Mouse (Mus musculus): ENCODE data around the gene Gna13.

The Gna13 gene

DNA sequence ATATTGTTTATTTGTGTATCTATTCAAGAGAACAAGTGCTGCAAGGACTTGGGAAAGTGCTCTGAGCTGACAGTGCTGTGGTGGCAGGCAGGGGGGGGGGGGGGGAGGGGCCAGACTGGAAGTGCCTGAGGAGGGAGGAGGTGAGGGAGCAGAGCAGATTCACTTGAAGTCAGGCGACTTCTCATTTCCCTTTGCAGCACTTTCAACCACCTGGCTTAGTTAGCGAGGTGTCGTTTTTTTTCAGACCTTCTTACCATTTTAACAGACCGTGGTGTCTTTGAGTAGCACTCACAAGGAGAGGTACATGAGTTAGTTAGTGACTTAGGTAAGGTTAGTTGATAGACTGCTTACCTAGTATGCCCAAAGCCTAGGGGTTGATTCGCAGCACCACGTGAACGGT, 12.8 kb downstream of the Gna13 start:
- DNase-seq (ENCODE audit: low spot score) = no peak

DNA sequence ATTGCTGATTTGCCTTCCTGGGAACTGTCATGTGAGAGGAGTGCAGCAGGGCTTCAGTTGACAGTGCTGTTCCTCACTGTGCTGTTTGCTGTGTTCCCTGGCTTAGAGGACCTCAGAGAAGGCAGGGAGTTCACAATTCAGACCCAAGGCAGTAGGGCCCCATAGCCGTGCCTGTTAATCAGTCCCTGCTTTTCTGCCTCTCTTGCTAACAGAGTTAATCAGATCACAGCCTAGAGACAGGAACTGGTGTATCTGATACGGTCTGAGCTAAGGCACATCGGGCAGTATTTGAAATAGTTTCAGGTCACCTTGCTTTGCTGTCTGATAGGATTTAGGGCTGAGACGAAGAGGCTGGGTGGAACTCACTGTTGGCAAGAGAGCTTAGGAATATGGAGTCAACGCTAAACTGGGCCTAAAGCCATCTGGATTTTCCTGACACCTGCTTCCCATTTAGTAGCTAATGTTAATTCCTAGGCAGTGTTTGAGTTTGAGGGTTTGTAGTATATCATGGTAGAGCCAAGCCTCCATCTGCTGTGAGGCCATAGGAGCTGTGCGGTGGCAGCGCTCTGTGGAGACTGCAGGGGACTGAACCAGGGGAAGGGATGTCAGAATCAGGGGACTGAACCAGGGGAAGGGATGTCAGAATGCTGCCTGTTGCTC, 14.0 kb downstream of the Gna13 start:
- no peak for DNase-seq (ENCODE audit: low spot score)

DNA sequence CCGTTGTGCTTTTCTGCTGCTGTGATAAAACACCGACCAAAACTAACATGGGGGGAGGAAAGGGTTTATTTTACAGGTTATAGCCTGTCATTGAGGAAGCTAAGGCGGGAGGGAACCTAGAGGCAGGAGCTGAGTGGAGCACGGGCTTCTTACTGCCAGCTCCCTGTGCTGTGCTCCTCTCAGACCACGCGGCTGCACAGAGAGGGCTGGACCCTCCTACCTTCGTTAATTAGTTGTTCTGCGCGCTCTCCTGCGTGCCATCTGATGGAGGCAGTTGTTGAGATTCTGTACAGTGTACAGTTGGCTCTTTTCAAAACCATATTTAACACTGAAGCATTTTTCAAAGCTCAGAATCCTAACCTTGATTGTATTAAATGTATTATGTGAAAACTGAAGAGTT, 14.8 kb downstream of the Gna13 start:
- no peak for DNase-seq (ENCODE audit: low spot score)

DNA sequence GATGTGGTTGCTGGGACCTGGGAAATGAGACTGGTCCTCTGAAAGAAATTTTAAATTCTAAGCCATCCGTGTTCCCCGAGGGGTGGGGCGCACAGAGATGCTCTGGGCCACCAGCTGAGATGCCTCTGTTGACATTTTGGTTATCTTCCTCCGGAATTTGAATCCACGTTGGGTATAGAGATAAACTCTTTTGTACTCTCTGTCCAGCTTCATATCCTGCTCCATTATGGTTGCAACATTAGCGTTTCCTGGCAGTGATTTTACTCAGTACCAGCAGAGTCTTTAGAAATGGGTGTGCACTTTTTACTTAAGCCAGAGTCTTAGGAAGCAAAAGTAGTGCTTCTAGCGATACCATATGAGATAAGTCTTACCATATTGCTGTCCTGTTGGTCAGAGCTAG, 15.4 kb downstream of the Gna13 start:
- DNase-seq (ENCODE audit: low spot score) = no peak

DNA sequence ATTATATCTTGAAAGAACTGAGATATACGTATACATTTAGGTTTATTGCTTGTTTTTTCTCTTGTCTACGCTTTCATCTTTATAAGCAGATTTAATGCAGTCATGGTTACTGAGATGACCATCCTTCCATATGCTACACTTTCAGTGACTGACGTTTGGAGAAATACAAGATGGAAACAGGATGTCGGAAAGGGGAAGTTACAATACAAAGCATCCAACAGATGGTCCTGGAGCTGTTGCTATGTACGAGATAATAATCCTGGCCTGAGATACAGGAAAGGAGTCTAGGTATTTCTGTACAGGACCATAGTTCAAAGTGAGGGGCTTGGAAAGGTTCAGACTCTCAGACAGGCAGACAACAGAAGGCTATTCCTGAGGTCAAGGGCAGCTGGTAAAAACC, 18.0 kb downstream of the Gna13 start:
- no peak for DNase-seq (ENCODE audit: low spot score)

DNA sequence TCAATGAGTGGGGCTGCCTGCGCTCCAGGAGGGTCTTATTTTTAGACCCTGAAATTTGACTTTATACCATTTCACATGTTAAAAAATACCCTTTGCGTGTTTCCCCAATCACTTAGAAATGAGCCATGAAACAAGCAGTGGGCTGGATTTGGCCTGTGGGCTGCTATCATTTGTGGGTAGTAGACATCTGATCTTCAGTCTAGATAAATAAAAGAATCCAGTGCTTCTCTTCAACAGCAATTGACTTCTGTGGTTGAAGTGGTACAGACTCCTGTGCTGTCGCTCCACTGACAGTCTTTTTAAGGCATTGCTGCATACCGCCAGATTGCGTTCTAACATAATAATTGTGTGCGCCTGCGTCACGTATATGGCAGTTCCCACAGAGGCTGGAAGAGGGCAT, 22.7 kb downstream of the Gna13 start:
- no peak for DNase-seq (ENCODE audit: low spot score)

DNA sequence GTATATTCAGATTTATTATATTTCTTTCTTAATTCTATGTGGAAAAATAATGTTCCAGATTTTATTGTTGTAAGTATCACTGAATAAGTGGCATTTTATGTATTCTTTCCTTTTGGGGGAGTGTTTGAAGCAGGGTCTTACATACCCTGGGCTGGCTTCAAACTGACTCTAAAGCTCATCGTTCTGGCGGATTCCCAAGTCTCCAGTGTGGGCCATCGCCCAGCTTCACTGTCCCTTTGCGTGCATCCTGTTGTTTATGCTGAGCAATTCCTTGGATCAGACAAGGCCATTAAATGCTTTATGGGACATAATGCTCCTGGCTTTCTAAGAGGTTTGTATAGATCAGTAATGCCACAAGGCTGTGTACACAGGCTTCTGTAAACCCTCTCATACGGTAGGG, 26.4 kb downstream of the Gna13 start:
- no peak for DNase-seq (ENCODE audit: low spot score)

DNA sequence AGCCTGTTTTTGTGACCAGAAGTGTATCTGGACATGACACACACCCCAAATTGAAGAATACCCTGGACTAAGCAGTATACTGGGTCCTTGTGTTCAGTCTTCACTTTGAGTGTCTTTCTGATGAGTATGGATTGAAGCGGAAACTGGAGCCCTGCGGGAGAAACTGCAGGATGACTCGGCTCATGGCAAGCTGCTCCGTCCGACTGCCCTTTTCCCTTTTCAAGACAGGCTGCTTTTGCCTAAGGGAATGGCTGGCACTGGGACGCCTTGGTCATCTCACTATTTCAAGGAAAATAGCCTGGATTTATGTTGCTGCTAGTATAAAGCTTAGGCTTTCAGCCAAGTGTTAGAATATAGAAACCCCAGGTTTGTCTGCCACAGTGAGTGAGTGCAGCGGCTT, 28.6 kb downstream of the Gna13 start:
- no peak for DNase-seq (ENCODE audit: low spot score)

DNA sequence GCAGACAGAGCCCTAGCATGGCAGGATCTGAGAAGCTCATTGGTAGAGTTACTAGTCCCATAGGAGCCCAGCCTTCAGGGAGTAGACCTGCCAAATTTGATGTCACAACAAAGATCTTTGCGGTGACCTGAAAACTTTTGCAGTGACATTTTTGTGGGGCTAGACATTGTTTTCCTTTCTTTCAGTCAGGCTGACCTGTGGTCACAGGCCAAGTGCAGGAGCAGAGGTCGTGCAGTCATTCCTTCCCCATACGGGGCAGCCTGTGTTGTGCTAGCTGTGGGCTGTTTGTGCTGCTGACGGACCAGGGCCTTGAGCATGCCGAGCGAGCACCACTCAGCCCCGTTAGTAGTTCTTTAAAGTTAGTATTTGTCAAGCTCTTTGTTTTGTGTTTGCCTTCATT, 29.1 kb downstream of the Gna13 start:
- no peak for DNase-seq (ENCODE audit: low spot score)

DNA sequence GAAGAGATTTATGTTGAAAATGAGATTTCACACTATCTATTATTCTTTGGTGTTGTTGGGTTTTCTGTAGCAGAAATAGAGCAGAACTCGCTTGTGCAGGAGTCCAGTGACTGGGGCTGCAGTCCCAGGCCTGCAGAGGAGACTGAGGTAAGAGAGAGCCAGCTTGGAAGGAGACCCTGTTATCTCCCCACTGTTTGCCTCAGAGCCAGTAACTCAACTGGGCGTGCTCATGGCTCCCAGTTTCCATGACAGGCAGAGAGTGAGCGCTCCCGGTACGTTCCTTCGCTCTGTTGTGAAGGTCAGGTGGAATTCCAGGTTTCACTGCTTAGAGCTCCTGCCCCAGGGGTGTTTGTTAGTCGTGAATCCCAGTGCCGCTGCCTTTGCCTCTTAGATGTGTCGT, 30.0 kb downstream of the Gna13 start:
- DNase-seq (ENCODE audit: low spot score) = no peak

DNA sequence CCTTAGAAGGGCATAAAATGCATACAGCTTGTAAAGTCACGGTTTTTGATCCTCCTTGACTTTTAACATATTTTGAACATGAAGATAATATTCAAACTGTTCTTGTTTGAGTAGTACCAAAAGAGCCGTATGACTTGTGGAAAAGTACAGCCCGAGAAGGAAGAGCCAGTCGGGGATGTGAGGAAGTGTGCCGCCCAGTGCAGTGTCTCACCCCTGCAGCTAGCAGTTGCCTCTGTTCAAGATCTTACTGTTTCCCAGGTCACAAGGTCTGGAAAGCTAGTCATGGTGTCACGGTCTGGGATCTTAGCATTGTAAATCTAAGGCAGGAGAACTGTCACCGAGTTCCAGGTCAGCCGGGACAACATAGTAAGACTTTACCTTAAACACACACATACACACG, 32.1 kb downstream of the Gna13 start:
- no peak for DNase-seq (ENCODE audit: low spot score)

DNA sequence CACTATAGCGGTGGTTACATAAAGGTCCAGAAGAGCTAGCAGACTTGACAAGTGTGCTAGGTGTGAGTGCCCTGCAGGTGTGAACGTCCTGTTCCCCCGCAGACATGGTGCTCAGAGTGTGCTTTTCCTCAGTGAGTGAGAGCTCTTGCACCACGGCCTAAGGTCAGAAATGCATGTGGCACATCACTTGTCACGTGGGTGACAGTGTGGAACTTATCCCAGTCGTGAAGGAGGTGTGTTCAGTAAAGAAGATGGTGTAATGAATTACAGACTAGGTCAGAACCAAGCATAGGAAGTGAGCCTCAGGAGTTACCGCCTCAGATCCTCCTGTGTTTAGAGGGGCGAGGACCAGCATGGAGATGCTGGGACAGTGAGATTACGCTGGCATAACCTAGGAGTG, 32.7 kb downstream of the Gna13 start:
- DNase-seq (ENCODE audit: low spot score) = no peak

DNA sequence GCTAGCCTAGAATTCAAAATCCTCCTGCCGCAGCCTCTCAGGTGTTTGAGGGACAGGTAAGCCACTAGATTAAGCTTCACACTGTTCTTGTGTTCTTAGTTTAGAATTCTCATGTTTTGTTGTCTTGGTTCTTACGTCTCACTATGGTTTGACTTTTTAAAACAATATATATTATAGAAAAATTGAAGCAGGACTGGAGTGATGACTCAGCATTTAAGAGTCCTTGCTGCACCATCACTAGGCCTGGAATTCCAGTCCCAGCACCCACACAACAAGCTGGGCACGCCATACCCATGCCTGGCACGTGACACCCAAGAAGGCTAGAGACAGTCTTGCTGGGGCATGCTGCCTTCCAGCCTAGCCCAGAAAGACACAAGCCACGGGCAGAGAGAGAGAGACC, 43.8 kb downstream of the Gna13 start:
- DNase-seq (ENCODE audit: low spot score) = no peak

DNA sequence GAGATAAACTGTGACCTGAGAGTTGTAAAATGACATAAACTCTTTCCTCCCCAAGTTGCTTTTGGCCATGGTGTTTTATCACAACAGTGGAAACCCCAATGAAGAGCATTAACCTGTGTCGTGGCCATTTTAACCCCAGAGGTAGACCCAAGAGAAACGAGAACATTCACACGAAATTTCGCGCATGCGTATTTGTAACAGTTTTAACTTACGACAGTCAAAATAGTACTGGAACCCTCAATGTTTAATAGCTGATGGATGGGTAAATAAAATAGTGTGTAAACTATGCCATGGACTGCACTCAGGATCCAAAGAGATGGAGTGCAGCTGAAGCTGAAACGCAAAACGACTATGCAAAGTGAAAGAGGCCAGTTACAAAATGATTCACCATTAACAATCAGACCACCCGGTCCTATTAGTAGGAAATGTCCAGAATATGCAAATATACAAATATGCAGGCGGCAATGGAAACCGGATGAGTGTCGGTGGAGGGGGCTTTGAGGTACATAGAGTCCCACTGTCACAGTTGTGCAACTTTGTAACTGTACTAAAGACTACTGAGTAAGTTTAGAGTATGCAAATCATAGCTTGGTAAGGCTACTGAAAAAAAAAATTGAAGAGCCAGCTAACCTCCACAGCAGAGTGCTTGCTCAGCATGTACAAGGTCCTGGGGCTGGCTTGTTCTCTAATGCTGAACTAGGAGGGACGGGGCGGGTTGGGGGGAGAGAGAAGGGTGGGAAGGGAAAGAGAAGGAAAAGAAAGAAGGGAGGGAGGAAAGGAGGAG, 47.8 kb downstream of the Gna13 start:
- no peak for DNase-seq (ENCODE audit: low spot score)

DNA sequence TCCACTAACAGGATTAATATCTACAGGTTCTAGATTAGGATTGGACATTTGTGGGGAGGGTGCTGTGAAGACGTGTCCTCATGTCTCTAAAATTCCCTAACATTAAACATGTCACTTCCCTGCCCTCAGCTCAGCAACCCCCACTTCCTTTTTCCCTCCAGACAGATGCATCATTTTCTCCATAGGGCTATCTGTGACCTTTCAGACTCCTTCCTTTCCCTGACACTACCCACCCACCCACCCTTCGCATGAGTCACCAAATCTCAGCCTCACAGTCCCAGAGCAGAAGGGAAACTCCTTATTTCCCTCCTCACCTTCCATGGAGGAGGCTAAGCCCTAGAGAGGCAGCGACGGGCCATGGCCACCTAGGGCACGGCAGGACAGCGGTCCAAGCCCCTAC, 51.0 kb downstream of the Gna13 start, which contains the start of gene 9930022D16Rik:
Gene 9930022D16Rik, plus strand, starts transcription at position 301 of the 400 bp plus-strand sequence.
- no peak for DNase-seq (ENCODE audit: low spot score)

DNA sequence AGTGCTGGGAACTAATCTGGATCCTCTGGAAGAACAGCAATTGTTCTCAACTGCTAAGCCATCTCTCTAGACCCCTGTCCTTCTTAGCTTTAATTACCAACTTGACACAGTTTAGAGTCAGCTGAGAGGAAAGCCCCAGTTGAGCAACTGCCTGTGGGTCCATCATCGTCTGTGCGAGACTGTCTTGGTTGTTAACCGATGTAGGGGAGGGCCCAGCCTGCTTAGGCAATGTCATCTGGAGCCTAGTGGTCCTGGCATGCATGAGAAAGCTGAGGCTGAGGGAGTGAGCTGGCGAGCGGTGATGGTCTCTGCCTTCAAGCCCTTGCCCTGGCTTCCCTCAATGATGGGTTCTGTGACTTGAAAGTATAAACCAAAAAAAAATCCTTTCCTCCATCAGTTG, 52.2 kb downstream of the Gna13 start:
- no peak for DNase-seq (ENCODE audit: low spot score)

DNA sequence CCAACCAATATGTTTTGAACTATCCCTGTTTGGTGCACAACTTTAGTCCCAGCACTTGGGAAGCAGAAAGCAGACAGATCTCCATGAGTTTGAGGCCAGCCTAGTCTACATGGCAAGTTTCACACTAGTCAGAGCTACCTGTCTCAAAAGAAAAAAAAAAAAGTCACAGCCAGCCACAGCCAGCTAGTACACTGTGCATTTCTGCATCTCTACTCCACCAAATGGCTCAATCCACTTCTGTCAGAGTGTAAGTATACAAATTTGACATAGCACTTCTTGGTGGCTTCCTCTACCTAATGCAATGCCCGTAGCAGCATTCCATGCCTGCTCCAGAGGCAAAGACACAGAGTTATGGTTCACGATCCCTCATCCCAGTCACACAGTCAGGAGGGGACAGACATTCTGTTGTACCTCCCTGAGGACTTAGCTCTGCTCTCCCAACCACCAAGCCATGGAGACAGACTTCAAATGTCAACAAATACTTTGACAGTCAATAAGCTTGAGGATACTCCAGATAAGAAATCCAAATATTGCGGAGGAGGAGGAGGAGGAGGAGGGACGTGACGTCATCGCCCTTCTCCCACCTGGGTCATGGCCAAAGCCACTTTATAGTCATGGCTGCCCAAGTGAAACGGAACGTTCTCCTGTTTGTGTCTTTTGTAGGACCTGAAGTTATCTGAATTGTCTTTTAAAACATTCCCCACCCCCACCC, 54.2 kb downstream of the Gna13 start:
- DNase-seq (ENCODE audit: low spot score) = no peak

DNA sequence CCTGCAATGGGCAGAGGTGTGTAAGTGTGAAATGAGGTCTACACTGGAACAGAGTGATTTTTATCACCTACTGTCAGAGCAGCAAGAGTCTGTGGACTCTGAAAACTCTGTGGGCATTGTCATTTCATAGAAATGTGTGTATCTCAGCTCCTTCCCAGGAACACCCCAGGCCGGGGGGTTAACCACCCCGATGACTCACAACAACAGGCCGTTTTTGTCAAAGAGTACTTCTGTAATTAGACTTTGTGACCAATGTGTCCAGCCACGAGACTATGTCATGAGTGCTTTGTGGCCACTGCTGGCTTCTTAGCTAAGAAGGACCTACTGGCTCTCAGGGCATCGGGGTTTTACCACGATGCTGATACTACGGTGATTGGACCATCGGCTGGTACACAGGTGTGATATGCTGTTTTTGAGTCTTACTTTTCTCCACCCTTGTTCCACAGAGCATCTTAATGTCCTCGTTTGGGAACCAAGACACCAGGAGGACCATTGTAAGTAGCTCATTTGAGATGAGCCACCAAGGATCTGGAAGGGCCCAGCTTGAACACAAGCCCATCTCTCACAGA, 54.9 kb downstream of the Gna13 start:
- no peak for DNase-seq (ENCODE audit: low spot score)

DNA sequence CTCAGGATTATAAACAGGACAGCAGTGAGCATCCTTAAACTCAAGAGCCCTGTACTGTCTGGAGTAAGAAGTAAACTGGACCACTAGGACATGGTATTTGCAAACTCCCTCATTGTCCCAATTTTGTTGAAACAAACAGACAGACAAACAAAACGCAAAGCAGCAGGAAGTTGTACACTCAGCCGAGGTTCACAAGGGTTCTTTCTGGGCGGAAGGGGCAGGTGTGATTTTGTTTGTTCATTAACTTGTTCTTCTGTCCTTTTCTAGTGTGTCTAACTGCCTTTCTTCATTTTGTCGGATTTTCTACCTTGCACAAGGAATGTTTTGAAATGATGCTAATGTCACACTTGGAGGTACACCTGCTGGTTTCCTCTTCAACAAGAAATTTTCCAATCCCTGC, 56.8 kb downstream of the Gna13 start:
- DNase-seq (ENCODE audit: low spot score) = no peak

DNA sequence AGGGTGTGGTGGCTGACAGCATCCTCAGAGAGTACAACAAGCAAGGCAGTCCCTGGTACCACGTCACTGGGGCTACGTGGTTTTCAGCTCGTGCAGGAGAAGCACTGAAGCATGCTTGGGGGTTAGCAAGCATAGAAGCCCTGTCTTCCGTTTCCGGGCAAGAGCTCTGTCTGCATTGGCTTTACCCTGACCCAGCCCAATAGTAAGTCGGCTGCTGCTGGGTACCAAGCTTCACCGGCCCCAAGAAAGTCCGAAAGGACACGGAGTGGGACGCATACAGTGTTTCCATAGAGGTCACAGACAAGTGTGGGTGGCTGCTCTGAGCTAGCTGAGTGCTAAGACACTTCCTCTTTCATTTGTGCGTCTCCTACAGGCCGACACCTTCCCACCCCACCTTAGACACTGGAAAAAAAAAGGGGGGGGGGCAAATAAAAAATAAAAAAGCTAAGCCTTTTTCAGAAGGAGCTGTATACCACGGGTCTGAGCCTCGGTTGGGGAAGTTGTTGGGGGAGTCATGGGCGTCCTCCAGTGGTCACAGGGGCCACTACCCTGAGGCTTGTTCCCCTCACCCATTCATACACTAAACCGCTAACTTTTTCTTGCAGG, 57.4 kb downstream of the Gna13 start:
- DNase-seq (ENCODE audit: low spot score) = no peak

DNA sequence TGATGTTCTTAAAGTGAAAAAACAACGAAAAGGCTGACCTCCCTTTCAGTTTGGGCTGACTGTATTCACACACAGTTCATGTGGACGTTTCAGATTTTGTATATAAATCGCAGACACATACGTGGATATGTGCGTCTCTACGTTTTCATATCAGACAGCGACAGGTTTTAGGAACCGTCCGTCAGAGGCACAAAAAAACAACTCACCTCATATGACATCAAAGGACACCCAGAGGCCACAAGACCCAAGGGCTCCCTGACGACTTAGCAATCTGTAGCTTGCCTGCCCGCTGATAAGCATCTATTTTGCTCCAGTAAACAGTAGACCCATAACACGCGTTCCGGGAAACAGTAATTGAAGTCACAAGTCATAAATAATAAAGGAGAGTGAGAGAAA, 57.9 kb downstream of the Gna13 start:
- no peak for DNase-seq (ENCODE audit: low spot score)

DNA sequence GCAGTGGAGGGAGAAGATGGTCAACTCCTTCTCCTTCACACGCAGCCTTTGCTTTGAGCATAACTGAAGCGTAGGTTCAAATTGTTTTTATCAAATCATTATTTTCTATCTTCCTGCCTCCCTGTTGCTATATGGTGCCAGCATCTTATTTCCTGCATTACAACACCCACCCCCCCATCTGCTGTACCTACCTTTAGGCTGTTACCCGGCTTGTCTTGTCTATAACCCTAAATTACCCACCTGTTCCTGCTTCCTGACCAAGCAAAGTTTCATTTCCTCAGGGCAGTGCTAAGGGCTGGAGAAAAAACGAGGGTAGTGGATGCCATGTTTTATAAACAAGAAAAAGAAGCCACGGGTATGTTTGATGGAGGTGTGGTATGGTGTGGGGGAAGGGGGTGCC, 58.6 kb downstream of the Gna13 start:
- no peak for DNase-seq (ENCODE audit: low spot score)

DNA sequence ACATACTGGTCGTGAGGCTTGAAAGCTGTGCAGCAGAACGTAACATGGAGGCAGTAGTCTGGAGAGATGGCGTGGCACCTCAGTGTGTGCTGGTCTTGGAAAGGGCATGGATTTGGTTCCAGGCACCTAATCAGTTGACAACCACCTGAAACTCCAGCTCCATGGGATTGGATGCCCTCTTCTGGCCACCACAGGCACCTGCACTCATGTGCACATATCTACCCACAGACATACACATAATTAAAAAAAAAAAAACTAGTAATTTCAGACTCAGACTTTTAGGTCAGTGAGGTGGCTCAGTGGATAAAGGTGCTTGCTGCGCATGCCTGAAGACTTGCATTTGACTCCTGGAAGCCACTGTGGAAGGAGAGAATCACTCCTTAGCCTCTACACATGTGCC, 59.6 kb downstream of the Gna13 start:
- DNase-seq (ENCODE audit: low spot score) = no peak

Measured in layer of hippocampus, adult 11-12 months (tissue).